8 mouse cellular contexts compared by ENCODE assay signal in genomic region chr11:52168461-52168860, GRCm38 (mm10). TPM values are rescaled to one million over a fixed set of nuclear protein-coding genes. Genes with fewer than 3 reads are reported as not detected.
DNase-seq lines count a peak whose midpoint lies in the region; ATAC-seq lines count a peak whose summit lies in the region.

No protein-coding gene starts in this region.

- H3K4me3 ChIP-seq in lung, embryonic 15.5 days: peak overlapping the region; percentile 55
- peak overlapping the region; percentile 40 for H3K4me3 ChIP-seq in embryonic facial prominence, embryonic 14.5 days (ENCODE audit: low read depth, low read length)
- peak overlapping the region; percentile 46 for H3K4me3 ChIP-seq in limb, embryonic 12.5 days (replicated peaks)
- peak overlapping the region; percentile 28 for H3K4me3 ChIP-seq in neural tube, embryonic 14.5 days (ENCODE audit: low read depth, low read length)

- peak overlapping the region; percentile 93 for H3K4me2 ChIP-seq in lung, embryonic 15.5 days
- peak overlapping the region; percentile 59 for H3K4me2 ChIP-seq in embryonic facial prominence, embryonic 14.5 days (ENCODE audit: low read depth, low read length)
- peak overlapping the region; percentile 65 for H3K4me2 ChIP-seq in limb, embryonic 12.5 days
- peak overlapping the region; percentile 48 for H3K4me2 ChIP-seq in neural tube, embryonic 14.5 days (ENCODE audit: low read depth, low read length)

- WGBS in lung, embryonic 15.5 days: 6% methylated on average over 12 of the region's 12 CpGs
- WGBS in embryonic facial prominence, embryonic 14.5 days: 21% methylated on average over 12 of the region's 12 CpGs
- WGBS in limb, embryonic 12.5 days: 24% methylated on average over 12 of the region's 12 CpGs
- 22% methylated on average over 12 of the region's 12 CpGs for whole genome bisulfite sequencing in neural tube, embryonic 14.5 days

- ATAC-seq in lung, embryonic 15.5 days (ENCODE audit: borderline replicate concordance, extremely low read depth, low FRiP score, low TSS enrichment): no peak
- 0 out of 2 replicates have a peak, but pooled peaks have one; percentile 30 for ATAC-seq in embryonic facial prominence, embryonic 14.5 days (ENCODE audit: low read depth)
- ATAC-seq in limb, embryonic 12.5 days (ENCODE audit: insufficient number of reproducible peaks, insufficient read depth, low FRiP score, low TSS enrichment, low read depth): no peak
- no peak for ATAC-seq in neural tube, embryonic 14.5 days (ENCODE audit: low read depth)

- H3K27me3 ChIP-seq in lung, embryonic 15.5 days: peaks cover 17% of the 10 kb centered on the region
- peaks cover 40% of the 10 kb centered on the region for H3K27me3 ChIP-seq in embryonic facial prominence, embryonic 14.5 days (replicated peaks; ENCODE audit: control insufficient read depth, insufficient read depth, low read length)
- peaks cover 69% of the 10 kb centered on the region for H3K27me3 ChIP-seq in limb, embryonic 12.5 days
- no peaks in the 10 kb centered on the region for H3K27me3 ChIP-seq in neural tube, embryonic 14.5 days (ENCODE audit: control insufficient read depth, insufficient read depth, low read length)

- 0 out of 2 replicates have a peak, but pooled peaks cover 3% of the 10 kb centered on the region for H3K4me1 ChIP-seq in lung, embryonic 15.5 days
- H3K4me1 ChIP-seq in embryonic facial prominence, embryonic 14.5 days (ENCODE audit: control insufficient read depth, insufficient read depth, low read length): no peaks in the 10 kb centered on the region
- H3K4me1 ChIP-seq in limb, embryonic 12.5 days (replicated peaks): no peaks in the 10 kb centered on the region
- H3K4me1 ChIP-seq in neural tube, embryonic 14.5 days (ENCODE audit: control insufficient read depth, insufficient read depth, low read length): no peaks in the 10 kb centered on the region

- H3K9me3 ChIP-seq in lung, embryonic 15.5 days: no peaks in the 10 kb centered on the region
- no peaks in the 10 kb centered on the region for H3K9me3 ChIP-seq in embryonic facial prominence, embryonic 14.5 days (ENCODE audit: control insufficient read depth, low read length)
- H3K9me3 ChIP-seq in limb, embryonic 12.5 days: no peaks in the 10 kb centered on the region
- no peaks in the 10 kb centered on the region for H3K9me3 ChIP-seq in neural tube, embryonic 14.5 days (ENCODE audit: control insufficient read depth, low read length)

- H3K9ac ChIP-seq in lung, embryonic 15.5 days: peak overlapping the region; percentile 43; the same call in 1 of the 2 replicates
- H3K9ac ChIP-seq in embryonic facial prominence, embryonic 14.5 days (ENCODE audit: low read depth, low read length): no peak overlapping the region
- no peak overlapping the region for H3K9ac ChIP-seq in limb, embryonic 12.5 days (replicated peaks)
- H3K9ac ChIP-seq in neural tube, embryonic 14.5 days (replicated peaks; ENCODE audit: low read depth, low read length): no peak overlapping the region

- H3K27ac ChIP-seq in lung, embryonic 15.5 days: no peak overlapping the region
- H3K27ac ChIP-seq in embryonic facial prominence, embryonic 14.5 days (replicated peaks; ENCODE audit: low read depth, low read length): no peak overlapping the region
- no peak overlapping the region for H3K27ac ChIP-seq in limb, embryonic 12.5 days
- no peak overlapping the region for H3K27ac ChIP-seq in neural tube, embryonic 14.5 days (ENCODE audit: low read depth, low read length)

- no peaks in the 10 kb centered on the region for H3K36me3 ChIP-seq in lung, embryonic 15.5 days
- no peaks in the 10 kb centered on the region for H3K36me3 ChIP-seq in embryonic facial prominence, embryonic 14.5 days (ENCODE audit: control insufficient read depth, insufficient read depth, low read length)
- H3K36me3 ChIP-seq in limb, embryonic 12.5 days: no peaks in the 10 kb centered on the region
- no peaks in the 10 kb centered on the region for H3K36me3 ChIP-seq in neural tube, embryonic 14.5 days (ENCODE audit: control insufficient read depth, insufficient read depth, low read length)

- DNase-seq in lung, postnatal 14 days: no peak
- DNase-seq in embryonic facial prominence, embryonic 14.5 days (ENCODE audit: low spot score): no peak
- no peak for DNase-seq in cerebellum, adult 11-12 months
- no peak for DNase-seq in gastrocnemius, postnatal 4 days (ENCODE audit: low spot score in 2 of 2)
- no peak for DNase-seq in kidney, postnatal 10 days

RNA-seq across cellular contexts. Expression of gene Olfr1373, which starts 23.1 kb away (rescaled TPM):
- not detected in 2 replicates for polyA plus RNA-seq in lung, embryonic 15.5 days (2015; fragmentation: Nextera tagmentation; extraction: Ambion mirVana)
- not detected in 2 replicates for polyA plus RNA-seq in embryonic facial prominence, embryonic 14.5 days (2014; fragmentation: Nextera tagmentation; extraction: Ambion mirVana)
- not detected in 2 replicates for polyA plus RNA-seq in limb, embryonic 12.5 days (2016; fragmentation: Nextera tagmentation; extraction: Ambion mirVana)
- not detected in 2 replicates for polyA plus RNA-seq in neural tube, embryonic 14.5 days (2014; fragmentation: Nextera tagmentation; extraction: Ambion mirVana)
- not detected for total RNA-seq in gastrocnemius, postnatal 4 days (2021)

RNA-seq across cellular contexts. Expression of gene Olfr1371, which starts 45.3 kb away (rescaled TPM):
- polyA plus RNA-seq in lung, embryonic 15.5 days (2015; fragmentation: Nextera tagmentation; extraction: Ambion mirVana): not detected in 2 replicates
- polyA plus RNA-seq in embryonic facial prominence, embryonic 14.5 days (2014; fragmentation: Nextera tagmentation; extraction: Ambion mirVana): not detected in 2 replicates
- not detected in 2 replicates for polyA plus RNA-seq in limb, embryonic 12.5 days (2016; fragmentation: Nextera tagmentation; extraction: Ambion mirVana)
- polyA plus RNA-seq in neural tube, embryonic 14.5 days (2014; fragmentation: Nextera tagmentation; extraction: Ambion mirVana): not detected in 2 replicates
- not detected for total RNA-seq in gastrocnemius, postnatal 4 days (2021)
